Mouse (Mus musculus): ENCODE measurements around the gene Pus3.
"Not testable (repeated sequence)": the region's sequence is repeated elsewhere in the genome, so short reads cannot be mapped to it uniquely, and the experiment has no call there.

Pus3 gene

DNA sequence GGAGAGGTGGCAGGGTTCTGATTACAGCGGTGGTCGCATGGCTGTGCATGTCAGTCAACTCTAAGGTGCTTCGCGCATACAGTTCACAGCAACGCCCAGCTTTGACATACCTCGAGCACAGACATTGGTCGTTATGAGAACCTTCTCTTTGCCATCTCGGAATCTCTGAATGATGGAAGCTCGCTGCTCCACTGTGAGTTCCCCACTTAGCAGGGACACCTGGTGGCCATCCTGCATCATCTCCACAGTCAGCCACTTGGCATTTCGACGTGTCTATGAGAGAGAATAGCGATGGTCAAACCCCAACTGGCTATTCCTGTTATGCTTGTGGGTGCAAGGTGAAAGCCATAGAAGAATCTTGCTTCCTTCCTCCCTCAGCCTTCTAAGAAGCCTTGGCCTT, 12.7 kb upstream of the Pus3 start:
- no peak for DNase-seq (ENCODE audit: low spot score in 2 of 2)

DNA sequence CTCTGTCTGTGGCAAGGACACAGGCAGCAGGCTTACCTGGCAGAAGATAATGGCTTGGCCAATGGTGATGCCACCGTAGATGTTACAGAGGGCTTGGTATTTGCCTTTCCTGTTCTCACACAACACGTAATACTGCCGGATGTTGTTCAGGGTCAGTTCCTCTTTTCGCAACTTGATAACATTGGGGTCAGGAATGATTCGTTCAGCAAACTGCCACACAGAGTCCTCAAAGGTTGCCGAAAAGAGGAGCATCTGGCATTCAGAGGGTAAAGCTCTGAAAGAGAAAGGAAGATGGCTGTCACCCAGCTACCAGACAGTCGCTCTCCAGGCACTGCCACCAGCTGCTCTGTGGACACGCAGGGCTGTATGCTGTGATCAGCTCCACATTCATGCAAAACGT, 11.7 kb upstream of the Pus3 start:
- no peak for DNase-seq (ENCODE audit: low spot score in 2 of 2)

DNA sequence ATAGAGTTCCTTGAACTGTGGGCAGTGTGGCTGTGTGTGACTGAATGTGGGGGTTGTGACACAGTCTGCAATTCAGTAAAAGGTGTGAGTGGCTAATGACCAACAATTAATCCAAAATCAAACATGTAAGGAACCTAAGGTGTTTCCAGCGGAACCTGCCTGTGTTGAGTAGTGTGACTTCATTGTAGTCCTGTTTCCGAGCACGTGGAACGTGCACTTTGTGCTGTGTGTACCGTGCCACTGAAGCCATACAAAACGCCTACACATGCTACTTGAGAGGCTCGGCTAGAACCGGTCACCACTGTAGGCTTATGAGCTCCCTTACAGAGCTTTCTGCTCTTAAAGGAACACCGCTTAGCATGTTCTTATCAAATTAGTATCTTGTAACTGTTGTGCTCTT, 9.9 kb upstream of the Pus3 start:
- no peak for DNase-seq (ENCODE audit: low spot score in 2 of 2)

DNA sequence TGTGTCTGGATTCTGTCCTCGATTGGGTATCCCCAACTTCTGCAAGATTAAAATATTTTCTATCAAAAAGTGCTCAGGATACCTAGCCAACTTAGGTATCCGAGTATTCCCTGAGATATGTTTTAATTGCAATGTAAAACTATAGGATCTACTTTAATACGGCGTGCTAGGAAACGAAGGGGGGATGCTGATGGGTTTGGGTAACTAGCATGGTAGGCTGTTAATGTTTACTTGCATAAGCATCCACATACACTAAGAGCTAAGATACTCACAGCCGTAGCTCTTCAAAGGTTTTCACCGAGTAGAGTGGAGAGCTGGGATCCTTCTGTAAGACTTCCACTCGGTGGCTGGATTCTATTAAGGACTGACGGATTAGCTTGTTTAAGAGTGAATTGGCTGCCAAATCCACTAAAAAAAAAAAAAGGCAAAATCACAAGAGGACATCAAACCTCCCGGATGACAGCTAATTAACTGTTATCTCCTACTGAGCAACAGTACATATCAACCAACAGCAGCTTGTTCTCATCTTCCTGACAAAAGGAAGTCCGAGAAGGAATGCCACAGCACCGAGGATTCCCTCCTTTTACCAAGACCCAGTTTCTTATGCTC, 1.8 kb upstream of the Pus3 start:
- no peak for DNase-seq (ENCODE audit: low spot score in 2 of 2)

DNA sequence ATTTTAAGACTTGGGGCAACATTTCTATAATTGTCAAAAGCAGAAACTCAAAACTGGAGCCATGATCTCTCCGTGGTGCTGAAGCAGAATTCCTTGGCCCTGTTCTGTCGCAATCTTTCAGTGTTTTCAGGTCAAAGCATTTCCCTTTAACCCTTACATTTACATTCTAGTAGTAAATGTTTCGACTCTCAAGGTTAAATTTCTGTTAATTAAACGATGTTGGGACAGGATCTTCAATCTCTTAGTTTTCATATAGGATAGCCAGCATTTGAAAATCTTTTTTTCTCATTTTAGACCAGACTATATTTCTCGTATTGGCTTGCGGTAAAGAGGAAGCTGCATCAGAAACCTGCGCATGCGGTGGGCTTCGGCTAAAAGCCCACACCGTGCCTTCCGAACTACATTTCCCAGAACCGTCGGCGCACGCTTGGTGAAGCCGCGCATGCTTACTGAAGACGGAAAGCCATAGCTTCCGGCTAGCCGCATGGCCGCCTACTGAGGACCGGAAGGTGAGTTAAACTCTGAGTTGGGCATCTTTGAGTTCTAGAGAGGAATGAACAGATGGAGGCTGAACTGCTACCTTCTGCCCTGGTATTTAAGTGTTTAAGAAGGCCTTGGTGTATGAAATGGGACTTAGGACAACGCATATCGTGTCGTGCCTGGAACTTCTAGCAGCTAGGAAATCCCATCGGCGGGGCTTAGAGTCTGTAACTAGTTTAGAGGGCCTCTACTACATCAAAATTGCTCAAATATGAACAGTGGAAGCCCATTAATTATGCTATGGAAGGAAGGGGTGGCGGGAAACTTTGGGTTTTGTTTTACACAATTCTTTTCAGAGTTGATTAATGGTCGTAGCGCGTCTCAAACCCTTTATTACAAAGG, 855 bp downstream of the Pus3 start:
- DNase-seq (ENCODE audit: low spot score in 2 of 2): peak; percentile 68 to 83

DNA sequence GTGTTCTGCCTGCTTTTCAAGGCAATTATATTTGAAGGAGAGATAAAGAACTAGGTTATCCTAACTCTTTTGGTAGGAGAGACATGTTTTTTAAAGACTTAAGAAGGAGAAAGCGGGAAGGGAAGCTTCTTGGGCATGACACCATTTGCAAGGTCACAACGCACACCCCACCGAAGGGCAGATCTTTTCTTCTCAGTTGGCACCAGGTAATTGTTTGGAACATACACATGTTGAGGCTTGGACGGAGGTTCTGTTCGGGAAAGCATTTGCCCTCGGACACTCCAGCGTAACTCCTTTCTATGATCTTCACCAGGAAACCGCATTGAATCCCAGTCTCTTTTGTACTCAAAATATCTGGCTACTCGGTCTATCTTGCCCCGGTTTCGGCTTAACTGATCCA, 2.7 kb downstream of the Pus3 start:
- DNase-seq (ENCODE audit: low spot score in 2 of 2): no peak

DNA sequence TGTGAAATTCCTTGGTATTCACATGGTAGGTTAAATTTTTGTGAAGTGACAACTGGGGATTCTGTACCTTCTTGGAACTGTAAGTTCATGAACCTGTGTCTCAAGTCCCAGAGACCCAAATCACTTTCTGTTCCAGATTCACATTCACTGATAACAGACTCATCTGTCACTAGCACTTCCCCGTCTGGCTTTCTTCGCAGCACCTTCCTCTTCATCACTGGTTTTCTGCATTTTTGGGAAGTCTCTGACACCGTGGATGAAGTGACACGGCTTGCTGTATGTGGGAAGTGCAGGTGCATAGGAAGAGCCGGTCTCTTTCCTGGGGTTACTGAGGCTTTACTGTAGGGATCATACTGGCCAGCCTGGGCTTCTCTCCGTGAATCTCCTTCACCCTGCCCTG, 3.2 kb downstream of the Pus3 start:
- no peak for DNase-seq (ENCODE audit: low spot score in 2 of 2)

DNA sequence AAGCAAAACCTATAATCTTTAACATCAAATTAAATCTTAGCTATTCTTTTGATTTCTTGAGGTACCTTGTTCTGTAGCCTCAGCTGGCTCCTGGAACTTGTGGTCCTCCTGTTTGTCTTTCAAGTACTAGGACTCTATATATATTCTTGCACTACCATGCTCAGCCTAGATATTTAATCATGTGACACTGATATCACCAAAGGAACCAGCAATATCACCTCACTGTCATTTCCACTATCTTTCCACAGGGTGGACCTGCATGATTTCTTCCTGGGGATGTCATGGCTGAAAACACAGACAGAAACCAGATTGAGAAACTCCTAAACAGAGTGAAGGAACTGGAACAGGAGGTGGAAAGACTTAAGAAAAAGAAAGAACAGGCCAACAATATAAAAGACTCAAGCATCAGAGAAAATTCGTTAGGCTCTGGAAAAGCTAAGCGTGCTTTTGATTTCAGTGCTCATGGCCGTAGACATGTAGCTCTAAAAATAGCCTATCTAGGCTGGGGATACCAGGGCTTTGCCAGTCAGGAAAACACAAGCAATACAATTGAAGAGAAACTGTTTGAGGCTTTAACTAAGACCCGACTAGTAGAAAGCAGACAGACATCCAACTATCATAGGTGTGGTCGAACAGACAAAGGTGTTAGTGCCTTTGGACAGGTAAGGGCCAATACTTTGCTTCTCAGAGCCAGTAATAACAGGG, 6.3 kb downstream of the Pus3 start:
- DNase-seq (ENCODE audit: low spot score in 2 of 2): no peak

DNA sequence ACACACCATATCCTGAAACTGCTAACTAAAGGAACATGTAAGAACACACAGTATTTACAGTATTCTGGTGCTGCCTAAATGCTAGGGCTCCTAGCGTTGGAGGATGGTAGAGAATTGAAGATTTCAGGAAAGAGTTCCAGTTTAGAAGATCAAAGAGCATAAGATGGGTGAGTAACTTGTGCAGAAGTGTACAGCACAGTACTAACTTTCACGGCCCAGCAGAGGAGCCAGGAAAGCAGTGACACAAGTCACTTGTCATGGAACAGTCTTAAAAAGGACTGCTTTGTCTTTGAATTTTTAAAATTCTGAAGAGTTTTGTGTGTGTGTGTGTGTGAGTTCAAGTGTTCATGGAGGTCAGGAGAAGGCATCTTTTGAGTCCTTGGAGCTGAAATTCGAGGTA, 9.6 kb downstream of the Pus3 start:
- DNase-seq (ENCODE audit: low spot score in 2 of 2): no peak

DNA sequence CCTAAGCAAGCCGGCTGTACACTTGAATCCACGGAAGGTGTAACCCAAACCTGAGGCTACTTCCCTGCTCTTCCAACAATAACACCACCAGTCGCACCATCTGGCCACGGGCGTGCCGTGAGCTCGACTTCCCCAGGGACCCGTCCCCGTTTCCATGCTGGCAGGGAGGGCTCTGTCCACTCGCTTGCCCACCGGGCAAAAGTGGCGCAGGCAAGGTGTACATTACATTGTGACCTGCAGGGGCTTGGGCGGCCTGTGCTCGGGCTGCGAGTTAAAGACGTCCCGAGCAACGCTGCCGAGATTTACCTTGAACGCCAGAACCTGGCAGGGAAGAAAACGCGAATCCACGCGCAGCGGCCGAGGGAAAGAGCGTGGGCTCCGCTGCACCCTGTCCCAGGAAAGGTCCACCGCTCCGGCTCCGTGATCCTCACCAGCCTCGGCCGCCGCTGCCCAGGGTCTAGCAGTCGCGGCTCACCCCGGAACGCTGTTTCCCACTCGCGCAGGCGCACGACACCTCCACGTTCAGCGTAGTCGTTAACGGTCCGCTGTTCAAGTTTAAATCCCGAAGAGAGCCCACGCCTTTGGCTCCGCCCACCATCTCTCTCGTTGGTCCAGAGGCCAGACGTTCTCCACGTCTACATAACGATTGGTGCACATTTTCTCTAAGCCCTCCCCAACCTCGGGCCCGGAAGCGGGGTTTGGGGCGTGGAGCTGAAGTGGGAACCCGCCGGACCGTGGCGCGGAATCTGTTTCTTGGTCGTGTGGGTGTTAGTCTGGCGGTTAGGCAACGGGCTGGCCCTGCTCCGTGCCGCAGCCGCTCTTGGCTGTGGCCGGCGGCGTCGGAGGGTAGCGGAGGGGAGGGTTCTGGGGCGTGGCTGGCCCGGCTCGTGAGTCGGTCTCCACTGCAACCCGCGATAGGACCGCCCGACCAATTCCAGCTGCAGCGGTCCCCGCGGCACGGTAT, 11.5 kb downstream of the Pus3 start, which contains the start of the genes Pate2 and Hyls1:
TSS of gene Pate2 (plus strand) at position 714 of the 964 bp plus-strand sequence.
TSS of gene Hyls1 (minus strand) at position 828 of the 964 bp plus-strand sequence.
- DNase-seq (ENCODE audit: low spot score in 2 of 2): peak; percentile 72 to 88

DNA sequence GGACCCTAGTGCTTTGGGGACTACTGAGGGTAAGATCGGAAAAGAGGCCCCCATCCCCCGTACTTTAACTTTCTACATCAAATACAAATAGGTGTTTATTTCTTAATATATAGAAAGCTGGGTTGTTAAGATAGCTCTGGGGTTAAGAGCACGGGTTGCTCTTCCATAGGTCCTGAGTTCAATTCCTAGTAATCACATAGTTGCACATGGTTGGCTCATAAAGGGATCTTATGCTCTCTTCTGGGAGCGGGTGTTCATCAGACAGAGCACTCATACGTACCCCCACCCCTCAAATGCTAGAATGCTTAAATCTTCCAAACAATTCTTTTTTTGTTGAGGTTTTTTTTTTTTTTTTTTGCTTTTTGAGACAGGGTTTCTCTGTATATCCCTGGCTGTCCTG, 12.3 kb downstream of the Pus3 start:
- no peak for DNase-seq (ENCODE audit: low spot score in 2 of 2)

DNA sequence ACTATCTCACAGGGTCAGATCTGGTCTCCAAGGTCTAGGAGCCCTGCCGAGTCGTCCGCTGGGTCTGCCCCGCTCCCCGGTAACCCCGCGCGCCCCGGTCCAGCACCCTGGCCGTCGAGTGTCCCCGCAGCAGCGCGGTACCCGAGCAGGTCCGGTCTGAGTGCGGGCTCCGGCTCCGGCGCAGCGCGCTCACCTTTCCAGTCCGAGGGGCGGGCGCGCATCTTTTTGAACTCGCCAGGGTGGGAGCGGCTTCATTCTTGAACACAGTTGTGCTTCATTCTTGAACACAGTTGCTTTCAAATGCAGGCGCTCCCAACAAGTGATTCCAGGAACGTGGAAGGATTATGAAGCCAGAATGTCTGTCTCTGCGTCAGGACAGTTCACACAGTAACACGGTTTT, 16.0 kb downstream of the Pus3 start:
- no peak for DNase-seq (ENCODE audit: low spot score in 2 of 2)

DNA sequence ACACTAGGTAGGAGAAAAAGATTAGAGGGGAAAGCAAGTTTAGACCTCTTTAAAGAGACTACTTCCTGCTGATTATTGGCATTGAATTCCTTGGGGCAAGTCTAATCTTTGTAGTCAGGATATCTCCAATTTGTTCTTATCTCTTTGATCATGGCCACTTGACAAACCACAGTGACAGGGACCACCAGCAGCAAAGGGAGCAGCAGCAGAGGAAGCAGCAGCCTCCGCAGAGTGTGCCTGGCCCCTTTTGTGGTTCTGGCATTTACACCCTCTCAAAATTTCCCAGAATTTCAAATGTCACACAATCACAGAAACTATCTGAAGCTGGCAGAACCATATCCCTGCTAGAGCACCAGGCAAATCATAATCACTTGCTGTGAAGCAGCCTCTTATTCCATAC, 29.3 kb downstream of the Pus3 start:
- no peak for DNase-seq (ENCODE audit: low spot score in 2 of 2)

DNA sequence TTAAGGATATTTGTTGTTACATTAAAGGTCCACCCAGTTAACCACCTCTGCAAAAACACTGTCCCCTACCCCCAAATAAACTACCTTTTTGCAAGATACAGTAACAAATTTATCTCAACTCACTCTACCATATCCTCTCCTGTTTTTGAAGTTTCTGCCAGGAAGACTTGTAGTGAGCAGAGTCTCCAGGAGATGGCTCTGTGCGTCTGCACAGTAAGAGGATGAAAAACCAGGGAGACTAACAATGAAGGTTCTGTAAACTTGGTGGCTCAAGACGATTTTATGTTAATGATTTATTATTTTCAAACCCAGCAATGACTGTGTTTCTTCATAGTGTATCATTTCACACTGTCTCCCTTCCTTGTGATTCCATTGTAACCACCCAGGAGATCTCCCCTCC, 34.5 kb downstream of the Pus3 start:
- DNase-seq (ENCODE audit: low spot score in 2 of 2): no peak

DNA sequence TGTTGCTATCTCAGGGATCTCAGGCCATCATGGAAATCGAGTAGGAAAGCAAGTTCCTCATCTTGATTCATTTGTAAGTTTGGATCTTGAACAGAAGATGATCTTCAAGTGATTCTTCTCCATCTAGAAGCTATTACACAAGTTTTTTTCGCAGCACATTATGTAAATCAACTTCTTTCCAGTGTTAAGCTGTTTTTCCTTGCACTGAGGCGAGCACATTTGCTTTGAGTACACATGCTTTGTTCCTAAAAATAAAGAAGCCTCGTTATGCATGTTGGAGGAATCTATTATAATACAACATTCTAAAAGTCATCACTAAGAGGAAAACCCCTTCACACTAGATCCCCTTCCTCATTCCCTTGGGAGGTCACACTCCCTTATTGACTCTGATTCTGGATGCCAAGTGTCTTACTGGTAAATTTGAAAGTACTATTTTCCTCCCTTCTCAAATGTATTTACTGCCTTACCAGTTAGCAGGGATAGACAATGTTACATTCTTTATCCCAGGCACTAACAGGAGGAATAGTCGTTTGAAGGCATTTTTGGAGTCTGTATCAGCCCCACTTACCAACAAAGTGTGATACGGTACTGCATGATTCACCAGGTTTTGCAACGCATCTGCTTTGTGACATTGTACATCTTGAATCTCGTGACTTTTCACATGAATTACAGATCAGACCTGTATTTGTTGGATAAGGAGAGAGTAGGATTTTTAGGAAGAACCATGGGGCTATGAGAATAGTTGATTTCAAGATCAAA, 49.4 kb downstream of the Pus3 start:
- DNase-seq (ENCODE audit: low spot score in 2 of 2): no peak

DNA sequence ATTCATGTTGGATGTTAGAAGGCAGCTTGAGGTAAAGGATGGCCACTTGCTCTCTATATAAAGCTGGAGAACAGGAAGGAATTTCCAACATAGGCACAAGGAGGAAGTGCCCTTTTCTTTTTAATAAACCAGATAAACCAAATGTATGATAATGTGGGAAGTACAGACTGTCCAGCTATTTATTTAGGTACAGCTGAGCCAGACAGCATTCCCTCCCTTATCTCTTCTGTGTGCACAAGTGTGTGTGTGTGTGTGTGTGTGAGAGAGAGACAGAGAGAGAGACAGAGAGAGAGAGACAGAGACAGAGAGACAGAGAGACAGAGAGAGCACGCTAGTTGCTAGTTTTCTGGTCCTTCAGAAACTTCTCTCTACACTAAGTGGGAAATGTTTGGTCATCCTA, 53.4 kb downstream of the Pus3 start, which contains the start of gene Pate4:
TSS of gene Pate4 (minus strand) at position 101 of the 400 bp plus-strand sequence.
- no peak for DNase-seq (ENCODE audit: low spot score in 2 of 2)

DNA sequence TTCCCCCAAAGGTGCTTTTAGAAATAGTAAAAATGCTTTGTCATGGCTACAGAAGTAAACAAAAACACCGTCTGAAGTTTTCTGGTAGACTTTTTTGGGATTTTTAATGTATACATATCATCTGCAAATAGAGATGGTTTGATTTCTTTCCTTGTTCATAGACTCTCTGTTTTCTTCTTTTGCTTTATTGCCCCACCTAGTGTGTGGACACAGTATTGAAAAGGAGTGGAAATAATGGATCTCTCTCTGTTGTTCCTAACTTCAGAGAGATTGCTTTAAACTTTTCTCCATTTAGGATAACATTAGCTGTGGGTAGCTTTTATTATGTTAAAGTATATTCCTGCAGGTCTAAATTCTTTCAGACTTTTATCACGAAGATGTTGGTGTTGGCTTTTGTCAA, 55.6 kb downstream of the Pus3 start:
- no peak for DNase-seq (ENCODE audit: low spot score in 2 of 2)

DNA sequence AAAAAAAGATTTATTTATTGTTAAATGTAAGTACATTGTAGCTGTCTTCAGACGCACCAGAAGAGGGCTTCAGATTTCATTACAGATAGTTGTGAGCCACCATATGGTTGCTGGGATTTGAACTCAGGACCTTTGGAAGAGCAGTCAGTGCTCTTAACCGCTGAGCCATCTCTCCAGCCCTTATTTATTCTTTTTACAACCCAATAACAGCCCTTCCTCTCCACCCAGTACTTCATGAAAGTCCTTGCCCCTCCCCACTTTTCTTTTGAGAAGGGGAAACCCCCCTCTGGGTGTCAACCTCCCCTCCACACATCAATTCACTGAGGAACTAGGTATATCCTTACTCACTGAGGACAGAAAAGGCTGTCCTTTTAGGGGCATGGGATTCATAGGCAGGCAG, 58.4 kb downstream of the Pus3 start:
- not testable (repeated sequence) for DNase-seq (ENCODE audit: low spot score in 2 of 2)

Measured in cerebellum, postnatal 4 days (tissue).